Mouse (Mus musculus): ENCODE measurements around the gene Znrf4. TPM values are rescaled to one million over a fixed set of nuclear protein-coding genes. Genes with fewer than 3 reads are reported as not detected.
"Not testable (repeated sequence)": the region's sequence is repeated elsewhere in the genome, so short reads cannot be mapped to it uniquely, and the experiment has no call there.

The Znrf4 gene
- polyA plus RNA-seq, 1 experiment = not detected

DNA sequence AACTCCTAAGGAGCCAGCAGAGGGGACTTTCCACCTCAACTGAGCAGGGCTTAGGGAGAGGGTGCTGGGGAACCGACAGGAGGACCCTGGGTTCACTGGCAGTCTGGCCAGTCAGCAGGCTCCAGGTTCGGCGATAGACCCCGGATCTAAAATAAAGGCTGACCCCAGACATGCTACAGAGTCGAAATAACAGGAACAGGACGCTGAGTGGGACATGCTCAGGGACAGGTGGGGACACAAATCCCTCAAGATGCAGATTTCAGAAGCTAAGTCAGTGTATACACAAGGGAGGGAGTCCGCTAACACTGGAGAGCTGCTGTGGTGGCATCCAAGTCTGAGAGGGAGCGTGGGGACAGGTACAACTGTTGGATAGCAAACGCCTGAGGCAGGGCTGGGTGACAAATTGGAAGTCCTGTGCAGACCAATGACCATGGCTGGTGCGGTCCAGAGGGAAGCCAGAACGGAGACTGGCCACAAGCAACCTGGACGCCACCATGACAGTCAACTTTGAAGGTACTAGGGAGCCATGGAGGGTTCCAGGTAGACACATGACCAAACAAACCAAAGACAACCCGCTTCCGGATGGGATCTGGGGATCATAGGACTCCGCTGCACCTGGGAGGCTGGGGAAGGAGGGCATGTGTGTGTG is 5.7 kb downstream of the Znrf4 start:
- Histone ChIP-seq H3K27me3 (ENCODE audit: control insufficient read depth, insufficient read depth, insufficient read length) (no peaks in the 10 kb centered on the region), H3K4me3 (ENCODE audit: insufficient read depth, poor library complexity, severe bottlenecking) (no peak overlapping the region), H3ac (ENCODE audit: control insufficient read depth, insufficient read length, low read depth) (no peak overlapping the region), H3K79me3 (ENCODE audit: low read depth) (no peaks in the 10 kb centered on the region), H3K79me2 (ENCODE audit: control insufficient read depth, insufficient read depth) (no peaks in the 10 kb centered on the region), H3K36me3 (ENCODE audit: control insufficient read depth, insufficient read depth) (no peaks in the 10 kb centered on the region)
- TF ChIP-seq CTCF (IDR thresholded peaks at IDR 0.05; ENCODE audit: control insufficient read depth, insufficient read depth, insufficient read length) = no peak
- TF ChIP-seq USF1 (IDR thresholded peaks at IDR 0.05; ENCODE audit: low read depth) = no peak
- TF ChIP-seq MAX (IDR thresholded peaks at IDR 0.05) = no peak
- TF ChIP-seq CEBPB (IDR thresholded peaks at IDR 0.05; ENCODE audit: low read depth) = no peak
- no peak for TF ChIP-seq MYOD1 (IDR thresholded peaks at IDR 0.05; ENCODE audit: control insufficient read depth, insufficient read length, low read depth)
- no peak for TF ChIP-seq FOSL1 (IDR thresholded peaks at IDR 0.05; ENCODE audit: insufficient read depth, low read length, poor library complexity, severe bottlenecking)
- TF ChIP-seq MYOG (IDR thresholded peaks at IDR 0.05; ENCODE audit: control insufficient read depth, extremely low read depth, insufficient read length) = no peak

DNA sequence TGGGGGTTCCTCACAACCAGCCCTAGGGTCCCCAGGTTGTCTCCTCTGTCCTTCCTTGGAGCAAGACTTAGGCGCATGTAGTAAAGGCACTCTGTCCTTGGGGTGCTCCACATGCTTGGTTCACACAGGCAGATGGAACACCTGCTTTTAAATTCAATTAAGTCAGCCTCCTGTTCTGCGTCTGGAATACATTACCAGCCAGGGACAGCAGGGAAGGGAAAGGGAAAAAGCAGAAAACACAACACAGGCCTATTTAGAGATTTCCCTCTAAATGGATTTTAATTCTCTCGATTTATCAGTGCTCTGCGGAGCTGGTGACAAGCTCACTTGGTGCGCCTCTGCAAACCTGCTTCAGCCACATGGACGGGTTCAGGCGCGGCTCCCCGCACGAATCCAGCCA is 6.8 kb downstream of the Znrf4 start:
- H3K36me3 ChIP-seq (ENCODE audit: control insufficient read depth, insufficient read depth) = no peaks in the 10 kb centered on the region
- TF ChIP-seq CEBPB (IDR thresholded peaks at IDR 0.05; ENCODE audit: low read depth) = no peak
- no peak overlapping the region for H3ac ChIP-seq (ENCODE audit: control insufficient read depth, insufficient read length, low read depth)
- no peak overlapping the region for H3K4me3 ChIP-seq (ENCODE audit: insufficient read depth, poor library complexity, severe bottlenecking)
- H3K27me3 ChIP-seq (ENCODE audit: control insufficient read depth, insufficient read depth, insufficient read length) = no peaks in the 10 kb centered on the region
- no peaks in the 10 kb centered on the region for H3K79me3 ChIP-seq (ENCODE audit: low read depth)
- no peaks in the 10 kb centered on the region for H3K79me2 ChIP-seq (ENCODE audit: control insufficient read depth, insufficient read depth)

DNA sequence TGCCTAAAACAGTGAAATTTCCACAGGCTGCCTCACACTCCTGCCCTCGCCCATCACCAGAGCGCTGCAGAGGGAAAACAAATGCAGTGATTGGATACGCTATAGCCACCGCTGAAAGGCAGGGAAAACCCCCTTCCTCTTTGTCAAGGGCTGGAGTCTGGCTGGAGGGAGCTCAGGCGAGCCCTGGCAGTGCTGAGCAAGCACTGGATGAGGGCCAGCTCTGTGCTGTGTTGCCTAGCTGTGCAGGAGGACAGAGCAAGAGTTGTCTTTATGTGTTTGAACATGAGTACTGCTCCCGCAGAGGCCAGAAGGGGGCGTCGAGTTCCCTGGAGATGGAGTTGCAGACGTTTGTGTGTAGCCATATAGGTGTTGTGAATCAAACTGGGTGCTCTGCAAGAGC is 9.7 kb downstream of the Znrf4 start:
- H3K79me2 ChIP-seq (ENCODE audit: control insufficient read depth, insufficient read depth) = no peaks in the 10 kb centered on the region
- H3K36me3 ChIP-seq (ENCODE audit: control insufficient read depth, insufficient read depth) = no peaks in the 10 kb centered on the region
- no peaks in the 10 kb centered on the region for H3K27me3 ChIP-seq (ENCODE audit: control insufficient read depth, insufficient read depth, insufficient read length)
- H3K79me3 ChIP-seq (ENCODE audit: low read depth) = no peaks in the 10 kb centered on the region
- H3ac ChIP-seq (ENCODE audit: control insufficient read depth, insufficient read length, low read depth) = no peak overlapping the region
- TF ChIP-seq MYOD1 (IDR thresholded peaks at IDR 0.05; ENCODE audit: control insufficient read depth, insufficient read length, low read depth) (no peak), FOSL1 (IDR thresholded peaks at IDR 0.05; ENCODE audit: insufficient read depth, low read length, poor library complexity, severe bottlenecking) (no peak), MAX (IDR thresholded peaks at IDR 0.05) (no peak), USF1 (IDR thresholded peaks at IDR 0.05; ENCODE audit: low read depth) (no peak), MYOG (IDR thresholded peaks at IDR 0.05; ENCODE audit: control insufficient read depth, extremely low read depth, insufficient read length) (no peak), CTCF (IDR thresholded peaks at IDR 0.05; ENCODE audit: control insufficient read depth, insufficient read depth, insufficient read length) (no peak), CEBPB (IDR thresholded peaks at IDR 0.05; ENCODE audit: low read depth) (no peak)
- H3K4me3 ChIP-seq (ENCODE audit: insufficient read depth, poor library complexity, severe bottlenecking) = no peak overlapping the region

DNA sequence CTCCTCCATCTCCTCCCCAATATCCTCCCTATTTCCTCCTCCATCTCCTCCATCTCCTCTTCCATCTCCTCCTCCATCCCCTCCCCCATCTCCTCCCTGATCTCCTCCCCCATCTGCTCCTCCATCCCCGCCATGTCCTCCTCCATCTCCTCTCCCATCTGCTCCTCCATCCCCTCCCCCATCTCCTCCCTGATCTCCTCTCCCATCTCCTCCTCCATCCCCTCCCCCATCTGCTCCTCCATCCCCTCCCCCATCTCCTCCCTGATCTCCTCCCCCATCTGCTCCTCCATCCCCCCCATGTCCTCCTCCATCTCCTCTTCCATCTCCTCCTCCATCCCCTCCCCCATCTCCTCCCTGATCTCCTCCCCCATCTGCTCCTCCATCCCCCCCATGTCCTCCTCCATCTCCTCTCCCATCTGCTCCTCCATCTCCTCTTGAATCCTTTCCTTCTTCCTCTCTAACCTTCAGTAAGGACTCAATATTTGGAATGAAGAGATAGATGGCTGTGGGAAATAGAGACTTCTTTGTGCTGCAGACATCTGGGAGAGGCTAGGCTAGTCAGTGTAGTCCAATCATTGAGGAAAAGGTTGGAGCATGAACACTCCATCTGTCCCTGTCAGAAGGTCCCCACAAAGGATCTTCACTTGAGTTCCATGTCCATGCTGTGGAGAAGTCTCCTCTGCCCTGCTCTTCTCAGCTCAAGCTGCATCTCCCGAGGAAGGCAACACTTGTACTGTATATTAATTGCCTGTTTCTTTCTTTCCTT is 10.4 kb downstream of the Znrf4 start:
- H3K79me2 ChIP-seq (ENCODE audit: control insufficient read depth, insufficient read depth); H3K4me3 ChIP-seq (ENCODE audit: insufficient read depth, poor library complexity, severe bottlenecking); H3K27me3 ChIP-seq (ENCODE audit: control insufficient read depth, insufficient read depth, insufficient read length); H3ac ChIP-seq (ENCODE audit: control insufficient read depth, insufficient read length, low read depth); H3K79me3 ChIP-seq (ENCODE audit: low read depth); H3K36me3 ChIP-seq (ENCODE audit: control insufficient read depth, insufficient read depth): not testable (repeated sequence)

DNA sequence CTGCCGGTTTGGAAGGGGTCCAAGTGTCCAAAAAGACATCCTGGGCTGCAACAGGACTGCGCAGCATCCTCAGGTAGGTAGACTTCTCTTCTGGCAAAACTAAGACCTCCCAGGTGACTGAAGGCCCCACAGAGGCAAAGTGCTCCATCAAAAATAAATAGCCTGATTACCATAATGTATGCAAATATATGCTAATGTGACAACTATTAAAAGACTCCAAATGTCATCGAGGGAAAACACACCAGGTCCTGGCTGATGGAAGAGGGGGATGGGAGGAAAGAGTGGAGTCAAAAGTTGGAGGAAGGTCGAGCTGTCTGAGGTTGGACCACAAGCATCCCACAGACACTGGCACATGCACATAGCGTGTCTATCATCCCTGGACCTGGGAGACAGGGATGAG is 13.0 kb downstream of the Znrf4 start:
- no peak overlapping the region for H3K4me3 ChIP-seq (ENCODE audit: insufficient read depth, poor library complexity, severe bottlenecking)
- H3K27me3 ChIP-seq (ENCODE audit: control insufficient read depth, insufficient read depth, insufficient read length) = peaks cover 3% of the 10 kb centered on the region
- no peaks in the 10 kb centered on the region for H3K79me2 ChIP-seq (ENCODE audit: control insufficient read depth, insufficient read depth)
- TF ChIP-seq MYOG (IDR thresholded peaks at IDR 0.05; ENCODE audit: control insufficient read depth, extremely low read depth, insufficient read length) (no peak), MAX (IDR thresholded peaks at IDR 0.05) (no peak), CEBPB (IDR thresholded peaks at IDR 0.05; ENCODE audit: low read depth) (no peak), FOSL1 (IDR thresholded peaks at IDR 0.05; ENCODE audit: insufficient read depth, low read length, poor library complexity, severe bottlenecking) (no peak), USF1 (IDR thresholded peaks at IDR 0.05; ENCODE audit: low read depth) (no peak), CTCF (IDR thresholded peaks at IDR 0.05; ENCODE audit: control insufficient read depth, insufficient read depth, insufficient read length) (no peak), MYOD1 (IDR thresholded peaks at IDR 0.05; ENCODE audit: control insufficient read depth, insufficient read length, low read depth) (no peak)
- no peaks in the 10 kb centered on the region for H3K36me3 ChIP-seq (ENCODE audit: control insufficient read depth, insufficient read depth)
- no peaks in the 10 kb centered on the region for H3K79me3 ChIP-seq (ENCODE audit: low read depth)
- no peak overlapping the region for H3ac ChIP-seq (ENCODE audit: control insufficient read depth, insufficient read length, low read depth)

DNA sequence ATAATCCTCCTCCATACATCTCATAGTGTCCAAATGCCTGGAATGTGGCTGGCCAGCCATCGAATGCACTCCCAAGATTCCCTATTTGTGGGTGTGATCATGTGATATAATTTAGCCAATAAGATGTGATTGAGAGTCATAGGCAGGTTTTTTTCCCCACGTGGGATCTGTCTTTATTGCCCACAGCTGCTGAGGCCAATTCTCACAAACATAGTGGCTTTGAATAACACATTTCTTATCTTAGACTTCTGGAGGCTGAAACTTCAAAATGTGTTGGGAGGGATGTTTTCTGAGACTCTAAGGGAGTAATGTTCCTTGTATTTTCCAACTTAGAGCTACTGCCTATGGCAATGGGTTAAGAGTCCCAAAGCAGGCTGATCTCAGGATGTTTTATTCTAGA is 17.8 kb downstream of the Znrf4 start:
- H3K27me3 ChIP-seq (ENCODE audit: control insufficient read depth, insufficient read depth, insufficient read length) = peaks cover 3% of the 10 kb centered on the region
- H3K36me3 ChIP-seq (ENCODE audit: control insufficient read depth, insufficient read depth) = no peaks in the 10 kb centered on the region
- H3ac ChIP-seq (ENCODE audit: control insufficient read depth, insufficient read length, low read depth) = no peak overlapping the region
- H3K4me3 ChIP-seq (ENCODE audit: insufficient read depth, poor library complexity, severe bottlenecking) = no peak overlapping the region
- H3K79me2 ChIP-seq (ENCODE audit: control insufficient read depth, insufficient read depth) = no peaks in the 10 kb centered on the region
- no peak for TF ChIP-seq MYOG (IDR thresholded peaks at IDR 0.05; ENCODE audit: control insufficient read depth, extremely low read depth, insufficient read length)
- no peak for TF ChIP-seq CEBPB (IDR thresholded peaks at IDR 0.05; ENCODE audit: low read depth)
- TF ChIP-seq MYOD1 (IDR thresholded peaks at IDR 0.05; ENCODE audit: control insufficient read depth, insufficient read length, low read depth) = no peak
- TF ChIP-seq CTCF (IDR thresholded peaks at IDR 0.05; ENCODE audit: control insufficient read depth, insufficient read depth, insufficient read length) = no peak
- H3K79me3 ChIP-seq (ENCODE audit: low read depth) = no peaks in the 10 kb centered on the region

All from C2C12 (cell line).